Mouse (Mus musculus) bone marrow, adult 2 months (tissue): ENCODE results near the gene Cldn14. TPM values are rescaled to one million over a fixed set of nuclear protein-coding genes. Genes with fewer than 3 reads are reported as not detected.

ENCODE experiments used
- H3K27ac ChIP-seq: fragments of 200-500 bp; 2 replicates; pipeline ENCODE4 v1.5.1; 2012; ENCODE audit warnings: low read depth, mild to moderate bottlenecking, control low read depth, inconsistent platforms, low read length; ENCODE audit not compliant: control insufficient read depth, poor library complexity, insufficient read depth
- H3K4me1 ChIP-seq: fragments of 200-500 bp; 2 replicates; pipeline ENCODE4 v1.6.1; 2011; ENCODE audit warnings: low read length; ENCODE audit not compliant: control insufficient read depth, insufficient read depth
- H3K4me3 ChIP-seq: fragments of 200-500 bp; replicated peaks from 2 replicates; pipeline ENCODE3; 2011; ENCODE audit warnings: mild to moderate bottlenecking, low read depth, low read length, control low read depth; ENCODE audit not compliant: control insufficient read depth
- CTCF ChIP-seq: fragments of 200-500 bp; IDR thresholded peaks from 2 replicates; pipeline ENCODE4 v1.5.1; 2011; ENCODE audit warnings: low read length, control low read depth; ENCODE audit not compliant: control insufficient read depth, insufficient read depth
- POLR2A ChIP-seq: fragments of 200-500 bp; IDR thresholded peaks from 2 replicates; pipeline ENCODE4 v1.6.1; 2011; ENCODE audit warnings: low read depth, mild to moderate bottlenecking, control low read depth, low read length, borderline replicate concordance; ENCODE audit not compliant: control insufficient read depth
- WGBS: fragments of 180-500 bp; shearing (Covaris S2); methylation state at CpG from one replicate; pipeline ENCODE4 v1.1.7; 2018; 5-methylcytosine and 5-hydroxymethylcytosine counted together
- polyA plus RNA-seq: library from polyadenylated mRNA; stranded (reverse); fragments of >200 nt; gene quantifications from 2 replicates; pipeline ENCODE4 v1.2.4, GENCODE M21; 2011; ENCODE audit warnings: low replicate concordance; ENCODE audit not compliant: missing spikeins, insufficient read depth, insufficient read length

Gene Cldn14
- polyA plus RNA-seq, 1 experiment: not detected

GRCm38 (mm10) chr16:94011224-94011623 lies 2.6 kb upstream of the Cldn14 start:
- no peak overlapping the region for H3K27ac ChIP-seq
- 3% methylated on average over 5 of the region's 5 CpGs for WGBS
- H3K4me1 ChIP-seq: no peaks in the 10 kb centered on the region; the same call in 1 of the 2 replicates
- TF ChIP-seq CTCF (no peak), POLR2A (no peak)
- H3K4me3 ChIP-seq: no peak overlapping the region

GRCm38 (mm10) chr16:94010633-94011032 lies 2.0 kb upstream of the Cldn14 start:
- H3K27ac ChIP-seq: no peak overlapping the region
- no peak overlapping the region for H3K4me3 ChIP-seq
- 74% methylated on average over 3 of the region's 3 CpGs for WGBS
- TF ChIP-seq POLR2A: no peak
- no peak for TF ChIP-seq CTCF
- H3K4me1 ChIP-seq: no peaks in the 10 kb centered on the region; the same call in 1 of the 2 replicates

- Histone ChIP-seq H3K4me3 (no peak overlapping the region), H3K4me1 (no peaks in the 10 kb centered on the region; the same call in 1 of the 2 replicates), H3K27ac (no peak overlapping the region)
- WGBS: 70% methylated on average over 5 of the region's 5 CpGs
- TF ChIP-seq POLR2A: no peak
- TF ChIP-seq CTCF: no peak
These were observed 1.5 kb upstream of the Cldn14 start for GRCm38 (mm10) chr16:94010156-94010555.

- 24% methylated on average over 5 of the region's 5 CpGs for WGBS
- H3K4me1 ChIP-seq: no peaks in the 10 kb centered on the region; the same call in 1 of the 2 replicates
- H3K4me3 ChIP-seq: no peak overlapping the region
- TF ChIP-seq CTCF: no peak
- no peak for TF ChIP-seq POLR2A
- H3K27ac ChIP-seq: no peak overlapping the region
These were observed 719 bp upstream of the Cldn14 start for GRCm38 (mm10) chr16:94009356-94009755.

- H3K27ac ChIP-seq: no peak overlapping the region
- no peak overlapping the region for H3K4me3 ChIP-seq
- TF ChIP-seq POLR2A (no peak), CTCF (no peak)
- WGBS: 41% methylated on average over 23 of the region's 23 CpGs
- H3K4me1 ChIP-seq: no peaks in the 10 kb centered on the region; the same call in 1 of the 2 replicates
These were observed 1.7 kb downstream of the Cldn14 start for GRCm38 (mm10) chr16:94006706-94007665.

- Histone ChIP-seq H3K4me1 (no peaks in the 10 kb centered on the region), H3K4me3 (no peak overlapping the region), H3K27ac (no peak overlapping the region)
- no peak for TF ChIP-seq CTCF
- no peak for TF ChIP-seq POLR2A
- 67% methylated on average over 6 of the region's 6 CpGs for WGBS
These were observed 5.2 kb downstream of the Cldn14 start for GRCm38 (mm10) chr16:94003478-94003877.

- TF ChIP-seq POLR2A (no peak), CTCF (no peak)
- 88% methylated on average over 6 of the region's 6 CpGs for WGBS
- Histone ChIP-seq H3K4me1 (no peaks in the 10 kb centered on the region), H3K4me3 (no peak overlapping the region), H3K27ac (no peak overlapping the region)
These were observed 7.3 kb downstream of the Cldn14 start for GRCm38 (mm10) chr16:94001366-94001765.

GRCm38 (mm10) chr16:93998895-93999294 lies 9.7 kb downstream of the Cldn14 start:
- H3K4me1 ChIP-seq: no peaks in the 10 kb centered on the region
- TF ChIP-seq POLR2A (no peak), CTCF (no peak)
- 17% methylated on average over 5 of the region's 5 CpGs for WGBS
- H3K27ac ChIP-seq: no peak overlapping the region
- H3K4me3 ChIP-seq: no peak overlapping the region

- TF ChIP-seq POLR2A: no peak
- TF ChIP-seq CTCF: no peak
- no peak overlapping the region for H3K4me3 ChIP-seq
- WGBS: 85% methylated on average over 9 of the region's 9 CpGs
- no peak overlapping the region for H3K27ac ChIP-seq
- no peaks in the 10 kb centered on the region; the same call in 1 of the 2 replicates for H3K4me1 ChIP-seq
These were observed 25.1 kb downstream of the Cldn14 start for GRCm38 (mm10) chr16:93983576-93983975.
